Mouse (Mus musculus): ENCODE measurements at regions not wholly inside any gene's neighbourhood (a gene's known extent, or its start where the extent isn't known, plus 50 kb on each side); places are given as distances from the start of the nearest gene placed in this dataset.
A peak's percentile ranks its signal among the peaks of the same experiment; 100 is the strongest.

- no peak for DNase-seq
Observed at GRCm38 (mm10) chr9:33814739-33815368, 670.8 kb upstream of the Kirrel3 start.

GRCm38 (mm10) chr9:33822574-33823394, 662.9 kb upstream of the Kirrel3 start:
- no peak for DNase-seq

GRCm38 (mm10) chr9:33826116-33826515, 659.6 kb upstream of the Kirrel3 start:
- DNase-seq, result no peak

GRCm38 (mm10) chr9:33827409-33827808, 658.3 kb upstream of the Kirrel3 start:
- DNase-seq, result no peak

- DNase-seq, result no peak
Observed at GRCm38 (mm10) chr9:33837666-33838380, 647.9 kb upstream of the Kirrel3 start.

- no peak for DNase-seq
Observed at GRCm38 (mm10) chr9:33849623-33850022, 636.1 kb upstream of the Kirrel3 start.

GRCm38 (mm10) chr9:33850024-33850423, 635.7 kb upstream of the Kirrel3 start:
- DNase-seq, result no peak

GRCm38 (mm10) chr9:33850993-33851392, 634.7 kb upstream of the Kirrel3 start:
- DNase-seq, result peak; percentile 8 to 13

- peak; percentile 80 to 83 for DNase-seq
Observed at GRCm38 (mm10) chr9:33856169-33856568, 629.5 kb upstream of the Kirrel3 start.

GRCm38 (mm10) chr9:33858511-33858910, 627.2 kb upstream of the Kirrel3 start:
- peak; percentile 36 to 52 for DNase-seq

GRCm38 (mm10) chr9:33868666-33869065, 617.0 kb upstream of the Kirrel3 start:
- DNase-seq, result no peak

- DNase-seq, result peak; percentile 24 to 40
Observed at GRCm38 (mm10) chr9:33887279-33887678, 598.4 kb upstream of the Kirrel3 start.

- DNase-seq, result peak; percentile 6 to 7
Observed at GRCm38 (mm10) chr9:33892001-33892400, 593.7 kb upstream of the Kirrel3 start.

GRCm38 (mm10) chr9:33901313-33902076, 584.2 kb upstream of the Kirrel3 start:
- peak; percentile 8 to 12 for DNase-seq

GRCm38 (mm10) chr9:33903991-33904570, 581.6 kb upstream of the Kirrel3 start:
- no peak for DNase-seq

GRCm38 (mm10) chr9:33914919-33915318, 570.8 kb upstream of the Kirrel3 start:
- DNase-seq, result no peak

- no peak for DNase-seq
Observed at GRCm38 (mm10) chr9:33915349-33916056, 570.2 kb upstream of the Kirrel3 start.

GRCm38 (mm10) chr9:33930286-33930685, 555.4 kb upstream of the Kirrel3 start:
- no peak for DNase-seq

GRCm38 (mm10) chr9:33934071-33934470, 551.6 kb upstream of the Kirrel3 start:
- DNase-seq, result no peak

- DNase-seq, result no peak
Observed at GRCm38 (mm10) chr9:33954319-33954718, 531.4 kb upstream of the Kirrel3 start.

All from kidney, postnatal 4 days (tissue).